Mouse (Mus musculus): ENCODE data around the gene Krtap16-1. TPM values are rescaled to one million over a fixed set of nuclear protein-coding genes. Genes with fewer than 3 reads are reported as not detected.

Krtap16-1 gene
- not detected in 2 replicates for polyA plus RNA-seq (2012; rRNA removed)

DNA sequence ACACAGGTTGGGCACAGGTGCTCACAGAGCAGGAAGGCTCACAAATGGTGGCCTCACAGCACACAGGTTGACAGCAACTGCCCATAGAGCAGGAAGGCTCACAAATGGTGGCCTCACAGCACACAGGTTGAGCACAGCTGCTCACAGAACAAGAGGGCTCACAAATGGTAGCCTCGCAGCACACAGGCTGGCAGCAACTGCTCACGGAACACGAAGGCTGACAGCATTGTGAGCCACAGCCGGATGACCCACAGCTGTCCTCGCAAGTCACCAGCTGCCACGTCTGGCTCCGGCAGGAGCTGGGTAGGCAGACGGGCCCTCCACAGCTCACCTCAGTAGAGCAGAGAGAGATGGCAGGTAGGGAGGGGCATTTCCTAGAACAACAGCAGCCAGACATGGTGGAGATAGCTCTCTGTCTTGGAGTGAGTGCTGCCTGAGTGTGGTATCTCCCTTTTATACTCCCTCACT is at the start of gene Krtap16-1:
Gene Krtap16-1 (minus strand): TSS at position 418 of the 468 bp plus-strand sequence.

DNA sequence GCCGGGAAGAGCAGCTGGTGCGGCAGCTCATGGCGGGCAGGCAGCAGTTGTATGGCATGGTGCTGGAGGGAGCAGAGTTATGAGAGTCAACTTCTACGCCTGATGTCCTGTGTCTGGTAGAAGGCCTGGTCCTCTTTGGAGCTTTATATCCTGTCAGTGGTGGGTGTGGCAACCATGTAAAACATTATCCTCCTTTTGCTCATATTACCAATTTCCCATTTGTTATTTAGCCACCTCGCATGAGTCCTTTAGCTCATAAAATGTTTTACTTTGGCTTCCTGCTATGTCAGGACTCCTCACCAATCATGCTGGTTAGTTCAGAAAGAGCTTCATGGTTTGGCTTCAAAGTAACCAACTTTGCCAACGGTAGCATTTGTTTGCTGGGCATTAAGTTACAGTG is 43.4 kb upstream of the Krtap16-1 start, which contains the start of gene Krt33b:
Gene Krt33b (minus strand): TSS at position 101 of the 400 bp plus-strand sequence.

DNA sequence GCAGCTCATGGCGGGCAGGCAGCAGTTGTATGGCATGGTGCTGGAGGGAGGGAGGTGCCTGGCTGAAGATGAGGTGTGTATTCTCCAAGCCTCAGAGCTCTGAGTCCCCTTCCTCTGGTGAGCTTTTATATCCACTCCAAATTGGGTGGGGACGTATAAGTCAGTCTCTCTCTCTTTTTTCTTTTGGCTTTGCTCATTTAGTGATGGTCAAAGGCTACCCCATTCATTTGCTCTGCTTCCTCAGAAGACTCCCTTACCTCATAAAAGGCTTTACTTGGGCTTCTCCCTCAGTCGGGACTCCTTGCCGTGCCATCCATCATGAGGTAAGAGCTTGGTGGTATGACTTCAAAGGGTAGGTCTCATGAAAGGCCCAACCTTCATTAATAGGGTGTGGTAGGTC is 29.7 kb upstream of the Krtap16-1 start, which contains the start of gene Krt33a:
Gene Krt33a (minus strand): TSS at position 101 of the 400 bp plus-strand sequence.

DNA sequence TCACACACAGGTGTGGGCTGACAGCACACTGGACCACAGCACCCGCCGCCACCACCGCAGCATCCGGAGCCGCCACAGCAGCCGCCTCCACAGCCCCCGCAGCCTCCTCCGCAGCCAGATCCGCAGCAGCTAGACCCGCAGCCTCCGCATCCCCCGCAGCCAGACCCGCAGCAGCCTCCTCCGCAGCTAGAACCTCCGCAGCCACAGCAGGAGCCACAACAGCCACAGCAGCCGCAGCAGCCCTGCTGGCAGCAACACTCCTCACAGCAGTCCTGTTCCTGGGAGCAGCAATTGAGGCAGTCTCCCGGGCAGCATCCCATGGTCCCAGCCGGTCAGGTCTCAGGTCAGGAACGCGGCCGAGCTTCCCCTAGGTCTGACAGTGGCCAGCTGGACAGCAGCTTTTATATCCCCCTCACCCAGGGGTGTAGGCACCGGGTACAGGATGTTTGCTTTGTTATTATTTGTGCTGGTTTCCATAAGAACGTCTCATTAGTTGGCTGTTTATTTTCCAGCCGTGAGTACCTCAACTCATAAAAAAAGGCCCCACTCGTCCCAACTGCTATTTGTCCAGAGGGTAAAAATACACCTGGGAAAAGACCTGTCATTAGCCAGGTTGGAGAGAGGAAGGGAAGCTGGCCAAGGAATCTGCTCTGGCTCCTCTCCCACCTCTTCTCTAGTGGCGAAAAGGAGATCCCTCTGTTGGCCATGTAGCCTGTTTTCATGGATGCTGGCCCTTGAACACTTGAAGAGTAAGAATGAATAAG is 7.4 kb upstream of the Krtap16-1 start, which contains the start of gene Krtap17-1:
Gene Krtap17-1 (minus strand): TSS at position 375 of the 764 bp plus-strand sequence.

DNA sequence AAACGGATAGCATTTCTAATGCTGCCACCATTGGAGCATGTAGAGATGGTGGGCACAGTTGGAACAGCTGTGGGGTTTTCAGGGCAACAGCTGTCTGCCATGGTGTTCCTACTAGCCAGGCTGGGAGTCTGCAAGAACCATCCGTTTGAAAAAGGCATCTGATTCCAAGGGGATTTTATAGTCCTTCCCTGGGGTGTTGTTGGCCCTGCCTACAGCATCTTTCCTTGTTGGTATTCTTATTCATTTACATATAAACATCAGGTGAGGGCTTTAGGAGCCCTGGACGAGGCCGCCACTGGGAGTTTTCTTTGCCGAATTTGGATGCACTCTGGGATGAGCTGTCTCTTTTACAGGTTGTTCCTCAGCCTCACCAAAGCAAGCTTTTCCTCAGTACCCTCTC is 7.4 kb downstream of the Krtap16-1 start, which contains the start of gene Krtap29-1:
Gene Krtap29-1 (minus strand): TSS at position 101 of the 400 bp plus-strand sequence.

DNA sequence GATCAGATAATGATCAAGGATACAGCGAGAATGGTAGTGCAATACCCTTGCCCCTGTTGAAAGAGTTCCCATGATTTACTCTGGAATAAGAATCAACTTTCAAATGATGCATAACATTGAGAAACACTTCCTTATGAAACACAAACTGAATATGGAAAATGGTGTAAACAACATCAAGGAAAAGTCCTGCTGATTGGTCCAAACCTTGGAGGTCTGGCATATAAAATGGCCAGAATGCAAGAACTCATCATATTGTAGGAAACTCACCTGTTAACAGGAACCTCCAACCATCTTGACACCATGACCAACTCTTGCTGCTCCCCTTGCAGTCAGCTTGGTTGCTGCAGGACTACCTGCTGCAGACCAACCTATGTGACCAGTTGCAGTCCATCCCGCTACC is 38.2 kb downstream of the Krtap16-1 start, which contains the start of gene Krtap9-5:
Gene Krtap9-5 (plus strand): TSS at position 301 of the 400 bp plus-strand sequence.

DNA sequence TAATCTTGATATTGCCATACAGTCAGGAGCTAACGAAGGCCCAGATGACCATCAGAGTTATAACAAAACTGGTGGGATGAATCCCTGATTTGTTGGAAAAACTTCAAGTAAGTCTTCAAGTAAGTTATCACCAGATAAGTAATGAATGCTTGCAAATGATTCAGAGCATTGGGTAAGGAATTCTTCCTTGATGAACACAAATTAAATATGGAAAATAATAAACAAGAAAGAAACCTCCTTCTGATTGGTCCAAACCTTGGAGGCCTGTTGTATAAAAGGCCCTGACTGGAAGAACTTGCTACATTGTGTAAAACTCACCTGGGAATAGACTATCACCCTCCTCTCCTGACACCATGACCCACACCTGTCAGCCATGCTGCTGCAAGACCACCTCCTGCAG is 50.4 kb downstream of the Krtap16-1 start, which contains the start of gene Krtap31-2:
Gene Krtap31-2 (plus strand): TSS at position 301 of the 400 bp plus-strand sequence.

Other genes starting within 250 kb of the Krtap16-1 start
- gene Gm11595, start 213.7 kb downstream of the Krtap16-1 start, polyA plus RNA-seq (2012; rRNA removed) = not detected in 2 replicates
- not detected in 2 replicates for gene Krtap4-8, start 205.9 kb downstream of the Krtap16-1 start, polyA plus RNA-seq (2012; rRNA removed)
- not detected in 2 replicates for gene Krtap4-9, start 201.4 kb downstream of the Krtap16-1 start, polyA plus RNA-seq (2012; rRNA removed)
- not detected in 2 replicates for gene Gm11596, start 193.1 kb downstream of the Krtap16-1 start, polyA plus RNA-seq (2012; rRNA removed)
- not detected in 2 replicates for gene Gm11569, start 187.7 kb downstream of the Krtap16-1 start, polyA plus RNA-seq (2012; rRNA removed)
- gene Gm11554, start 182.2 kb downstream of the Krtap16-1 start, polyA plus RNA-seq (2012; rRNA removed) = not detected in 2 replicates
- gene Krtap4-13, start 176.7 kb downstream of the Krtap16-1 start, polyA plus RNA-seq (2012; rRNA removed) = not detected in 2 replicates
- not detected in 2 replicates for gene Gm11564, start 170.9 kb downstream of the Krtap16-1 start, polyA plus RNA-seq (2012; rRNA removed)
- not detected in 2 replicates for gene 2300003K06Rik, start 148.5 kb downstream of the Krtap16-1 start, polyA plus RNA-seq (2012; rRNA removed)
- gene Krtap4-16, start 135.0 kb downstream of the Krtap16-1 start, polyA plus RNA-seq (2012; rRNA removed) = 0.09 and 0.10 TPM in 2 replicates
- not detected in 2 replicates for gene Gm11568, start 128.7 kb downstream of the Krtap16-1 start, polyA plus RNA-seq (2012; rRNA removed)
- gene Gm11559, start 122.1 kb downstream of the Krtap16-1 start, polyA plus RNA-seq (2012; rRNA removed) = not detected in 2 replicates
- not detected in 2 replicates for gene Krtap9-1, start 113.2 kb downstream of the Krtap16-1 start, polyA plus RNA-seq (2012; rRNA removed)
- gene Gm11567, start 107.4 kb downstream of the Krtap16-1 start, polyA plus RNA-seq (2012; rRNA removed) = not detected in 2 replicates
- not detected in 2 replicates for gene Krtap31-1, start 78.7 kb downstream of the Krtap16-1 start, polyA plus RNA-seq (2012; rRNA removed)
- not detected in 2 replicates for gene Gm11565, start 71.8 kb downstream of the Krtap16-1 start, polyA plus RNA-seq (2012; rRNA removed)
- not detected in 2 replicates for gene Krtap31-2, start 50.3 kb downstream of the Krtap16-1 start, polyA plus RNA-seq (2012; rRNA removed)
- gene Krtap9-5, start 38.1 kb downstream of the Krtap16-1 start, polyA plus RNA-seq (2012; rRNA removed) = not detected in 2 replicates
- gene Krtap29-1, start 7.5 kb downstream of the Krtap16-1 start, polyA plus RNA-seq (2012; rRNA removed) = not detected in 2 replicates
- not detected in 2 replicates for gene Krtap17-1, start 7.4 kb upstream of the Krtap16-1 start, polyA plus RNA-seq (2012; rRNA removed)
- not detected in 2 replicates for gene Krt33a, start 29.6 kb upstream of the Krtap16-1 start, polyA plus RNA-seq (2012; rRNA removed)
- not detected in 2 replicates for gene Krt33b, start 43.3 kb upstream of the Krtap16-1 start, polyA plus RNA-seq (2012; rRNA removed)
- gene Krt34, start 55.0 kb upstream of the Krtap16-1 start, polyA plus RNA-seq (2012; rRNA removed) = not detected in 2 replicates
- gene Krt31, start 64.0 kb upstream of the Krtap16-1 start, polyA plus RNA-seq (2012; rRNA removed) = not detected in 2 replicates
- not detected in 2 replicates for gene Krt32, start 101.6 kb upstream of the Krtap16-1 start, polyA plus RNA-seq (2012; rRNA removed)
- not detected in 2 replicates for gene Krt35, start 109.6 kb upstream of the Krtap16-1 start, polyA plus RNA-seq (2012; rRNA removed)
- not detected in 2 replicates for gene Krt36, start 119.0 kb upstream of the Krtap16-1 start, polyA plus RNA-seq (2012; rRNA removed)
- 0.03 TPM in 1 of 2 replicates, not detected in the other for gene Krt13, start 135.0 kb upstream of the Krtap16-1 start, polyA plus RNA-seq (2012; rRNA removed)
- 0.07 and 0.50 TPM in 2 replicates for gene Krt15, start 149.3 kb upstream of the Krtap16-1 start, polyA plus RNA-seq (2012; rRNA removed)
- gene Krt19, start 162.1 kb upstream of the Krtap16-1 start, polyA plus RNA-seq (2012; rRNA removed) = 1.4 and 4.5 TPM in 2 replicates
- gene Krt9, start 206.6 kb upstream of the Krtap16-1 start, polyA plus RNA-seq (2012; rRNA removed) = not detected in 2 replicates
- gene Krt14, start 221.0 kb upstream of the Krtap16-1 start, polyA plus RNA-seq (2012; rRNA removed) = 0.17 and 0.45 TPM in 2 replicates

Data from liver, embryonic 14 days (tissue).